Mouse (Mus musculus) left cerebral cortex, postnatal 14 days (tissue): Measurements from ENCODE around the gene Crb3. TPM values are rescaled to one million over a fixed set of nuclear protein-coding genes. Genes with fewer than 3 reads are reported as not detected.
A peak's percentile ranks its signal among the peaks of the same experiment; 100 is the strongest.

ENCODE experiments used
- DNase-seq, 2 experiments: peaks; one replicate each; pipeline ENCODE4 v3.0.0; 2021 to 2022; ENCODE audit warnings: low spot score in 2 of 2, mixed read lengths in 1 of 2
- intact Hi-C: fragments of 180-260 bp; cut with DNase I; formaldehyde crosslinking; loops from one replicate; pipeline ENCODE4 v1.15.1; 2025
- total RNA-seq, 2 experiments: library from RNA; stranded (reverse); gene quantifications; 2 replicates each; pipeline ENCODE4 v1.2.3; 2021

Gene Crb3
- total RNA-seq, 2 experiments from 2014 or later, result 1.6 TPM; not detected in 1

- intact Hi-C loops, result no loop called here
- peak; percentile 95 to 97 for DNase-seq
Observed at GRCm38 (mm10) chr17:57060231-57060801, 1.4 kb downstream of the Crb3 start.

- intact Hi-C loops, result no loop called here
- DNase-seq, result no peak
Observed at GRCm38 (mm10) chr17:57061069-57061468, 2.2 kb downstream of the Crb3 start.

GRCm38 (mm10) chr17:57062011-57062521, 3.2 kb downstream of the Crb3 start:
- intact Hi-C loops, result no loop called here
- DNase-seq, result no peak

GRCm38 (mm10) chr17:57062548-57062947, 3.6 kb downstream of the Crb3 start:
- no peak for DNase-seq
- intact Hi-C loops, result no loop called here

- intact Hi-C loops, result no loop called here
- DNase-seq, result no peak
Observed at GRCm38 (mm10) chr17:57063031-57063430, 4.1 kb downstream of the Crb3 start.

GRCm38 (mm10) chr17:57066908-57067307, 8.0 kb downstream of the Crb3 start:
- intact Hi-C loops, result no loop called here
- no peak for DNase-seq

- no peak for DNase-seq
- intact Hi-C loops, result no loop called here
Observed at GRCm38 (mm10) chr17:57070272-57070671, 11.4 kb downstream of the Crb3 start.

GRCm38 (mm10) chr17:57070699-57071098, 11.8 kb downstream of the Crb3 start:
- intact Hi-C loops, result no loop called here
- DNase-seq, result no peak

- intact Hi-C loops, result no loop called here
- no peak for DNase-seq
Observed at GRCm38 (mm10) chr17:57076916-57077315, 18.0 kb downstream of the Crb3 start.

- no peak for DNase-seq
- intact Hi-C loops, result no loop called here
Observed at GRCm38 (mm10) chr17:57078336-57078735, 19.4 kb downstream of the Crb3 start, which contains the start of gene Dennd1c. Gene Dennd1c (minus strand): TSS chr17:57078514.

GRCm38 (mm10) chr17:57079919-57080318, 21.0 kb downstream of the Crb3 start:
- intact Hi-C loops, result no loop called here
- DNase-seq, result no peak

GRCm38 (mm10) chr17:57081234-57081842, 22.4 kb downstream of the Crb3 start:
- DNase-seq, result no peak
- intact Hi-C loops, result no loop called here

- no peak for DNase-seq
- intact Hi-C loops, result no loop called here
Observed at GRCm38 (mm10) chr17:57082481-57082880, 23.6 kb downstream of the Crb3 start.

GRCm38 (mm10) chr17:57085970-57086757, 27.3 kb downstream of the Crb3 start:
- DNase-seq, result peak in 1 of 2 experiments; percentile 35
- intact Hi-C loops, result no loop called here

GRCm38 (mm10) chr17:57087049-57087832, 28.3 kb downstream of the Crb3 start, which contains the start of gene Tubb4a:
Gene Tubb4a (minus strand): TSS chr17:57087782.
- intact Hi-C loops, result no loop called here
- DNase-seq, result peak; percentile 91 to 92

- DNase-seq, result no peak
- intact Hi-C loops, result no loop called here
Observed at GRCm38 (mm10) chr17:57094222-57094621, 35.3 kb downstream of the Crb3 start.

- intact Hi-C loops, result loop anchor here (1.0 to 5.0 kb wide), 3 partner anchors 71 to 241 kb away; partner anchors contain the start of gene Vav1
- no peak for DNase-seq
Observed at GRCm38 (mm10) chr17:57095855-57096622, 37.1 kb downstream of the Crb3 start.

- intact Hi-C loops, result loop anchor here (1.0 to 5.0 kb wide), 3 partner anchors 71 to 241 kb away; partner anchors contain the start of gene Vav1
- DNase-seq, result peak; percentile 80 to 87
Observed at GRCm38 (mm10) chr17:57096623-57096920, 37.7 kb downstream of the Crb3 start.

GRCm38 (mm10) chr17:57098321-57098720, 39.4 kb downstream of the Crb3 start:
- no peak for DNase-seq
- intact Hi-C loops, result loop anchor here (5.0 kb wide), 2 partner anchors 179 to 239 kb away; partner anchors contain the start of gene Vav1
